8 mouse cellular contexts compared by ENCODE assay signal in the genomic region with DNA sequence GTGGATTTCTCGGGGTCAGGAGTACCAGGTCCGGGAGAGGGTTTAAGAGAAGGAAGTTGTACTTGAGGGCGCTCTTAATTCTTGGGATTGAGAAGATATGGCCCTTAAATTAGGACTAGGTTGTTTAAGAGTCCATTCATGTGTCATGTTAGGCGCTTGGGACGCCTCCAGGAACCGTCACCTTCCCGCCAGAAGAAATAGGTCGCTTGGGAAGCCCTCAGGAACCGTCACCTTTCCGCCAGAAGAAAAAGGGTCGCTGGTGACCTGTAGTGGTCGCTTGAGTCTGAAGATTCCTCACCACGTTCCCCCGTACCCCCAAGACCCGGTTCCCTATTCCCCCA. TPM values are rescaled to one million over a fixed set of nuclear protein-coding genes. Genes with fewer than 3 reads are reported as not detected.
DNase-seq lines count a peak whose midpoint lies in the region; ATAC-seq lines count a peak whose summit lies in the region.

No protein-coding gene starts in this region.

- under 1% methylated on average over 15 of the region's 15 CpGs for WGBS in heart, embryonic 11.5 days (ENCODE audit: insufficient replicate concordance)
- 1% methylated on average over 15 of the region's 15 CpGs for WGBS in forebrain, embryonic 14.5 days
- WGBS in limb, embryonic 10.5 days = under 1% methylated on average over 15 of the region's 15 CpGs
- WGBS in midbrain, embryonic 15.5 days = 1% methylated on average over 15 of the region's 15 CpGs

- peak overlapping the region; percentile 98 for H3K27ac ChIP-seq in heart, embryonic 11.5 days (ENCODE audit: low read depth, low read length)
- H3K27ac ChIP-seq in forebrain, embryonic 14.5 days (ENCODE audit: low read depth, low read length) = peak overlapping the region; percentile 96
- H3K27ac ChIP-seq in limb, embryonic 10.5 days = peak overlapping the region; percentile 100
- H3K27ac ChIP-seq in midbrain, embryonic 15.5 days = peak overlapping the region; percentile 99

- peak overlapping the region; percentile 84 for H3K4me2 ChIP-seq in heart, embryonic 11.5 days
- H3K4me2 ChIP-seq in forebrain, embryonic 14.5 days (ENCODE audit: low read length) = peak overlapping the region; percentile 67
- peak overlapping the region; percentile 58 for H3K4me2 ChIP-seq in midbrain, embryonic 15.5 days

- no peak for ATAC-seq in heart, embryonic 11.5 days (replicated peaks; ENCODE audit: insufficient number of reproducible peaks, low FRiP score, low TSS enrichment)
- ATAC-seq in forebrain, embryonic 14.5 days = no peak
- no peak for ATAC-seq in midbrain, embryonic 15.5 days (replicated peaks)
- no peak for ATAC-seq in megakaryocyte progenitor cell, adult 5-6 weeks (replicated peaks; ENCODE audit: poor library complexity)

- peaks cover 20% of the 10 kb centered on the region for H3K4me1 ChIP-seq in heart, embryonic 11.5 days (ENCODE audit: control insufficient read depth, insufficient read depth, low read length)
- H3K4me1 ChIP-seq in forebrain, embryonic 14.5 days (ENCODE audit: control insufficient read depth, insufficient read depth, low read length) = peaks cover 30% of the 10 kb centered on the region
- peaks cover 22% of the 10 kb centered on the region for H3K4me1 ChIP-seq in limb, embryonic 10.5 days
- peaks cover 35% of the 10 kb centered on the region for H3K4me1 ChIP-seq in midbrain, embryonic 15.5 days

- H3K9ac ChIP-seq in heart, embryonic 11.5 days (ENCODE audit: low read depth, low read length) = peak overlapping the region; percentile 99
- peak overlapping the region; percentile 100 for H3K9ac ChIP-seq in forebrain, embryonic 14.5 days (ENCODE audit: low read length)
- peak overlapping the region; percentile 61 for H3K9ac ChIP-seq in midbrain, embryonic 15.5 days

- H3K27me3 ChIP-seq in heart, embryonic 11.5 days (ENCODE audit: control insufficient read depth, insufficient read depth, low read length) = no peaks in the 10 kb centered on the region
- no peaks in the 10 kb centered on the region for H3K27me3 ChIP-seq in forebrain, embryonic 14.5 days (replicated peaks; ENCODE audit: control insufficient read depth, insufficient read depth, low read length)
- H3K27me3 ChIP-seq in limb, embryonic 10.5 days (ENCODE audit: low read depth, poor library complexity, severe bottlenecking) = no peaks in the 10 kb centered on the region
- H3K27me3 ChIP-seq in midbrain, embryonic 15.5 days (replicated peaks) = no peaks in the 10 kb centered on the region

- no peak for DNase-seq in heart, adult 9 months (ENCODE audit: low spot score in 2 of 2)
- peak; percentile 20 for DNase-seq in adrenal gland, adult 8-10 months
- peak; percentile 21 for DNase-seq in forebrain, embryonic 14.5 days (ENCODE audit: low spot score)
- peak; percentile 41 for DNase-seq in limb, embryonic 10.5 days (ENCODE audit: low spot score)
- no peak for DNase-seq in spleen, adult 18-20 months

- no peaks in the 10 kb centered on the region for H3K36me3 ChIP-seq in heart, embryonic 11.5 days (ENCODE audit: control insufficient read depth, insufficient read depth, low read length)
- peaks cover 5% of the 10 kb centered on the region for H3K36me3 ChIP-seq in forebrain, embryonic 14.5 days (ENCODE audit: control insufficient read depth, insufficient read depth, low read length)
- H3K36me3 ChIP-seq in limb, embryonic 10.5 days = peaks cover 10% of the 10 kb centered on the region
- H3K36me3 ChIP-seq in midbrain, embryonic 15.5 days (replicated peaks) = 0 out of 2 replicates have a peak, but pooled peaks cover 3% of the 10 kb centered on the region

- peak overlapping the region; percentile 95 for H3K4me3 ChIP-seq in heart, embryonic 11.5 days (ENCODE audit: low read depth, low read length)
- peak overlapping the region; percentile 94 for H3K4me3 ChIP-seq in forebrain, embryonic 14.5 days (ENCODE audit: low read depth, low read length)
- H3K4me3 ChIP-seq in limb, embryonic 10.5 days = peak overlapping the region; percentile 97
- H3K4me3 ChIP-seq in midbrain, embryonic 15.5 days = peak overlapping the region; percentile 90

- no peaks in the 10 kb centered on the region for H3K9me3 ChIP-seq in heart, embryonic 11.5 days (replicated peaks; ENCODE audit: control insufficient read depth, low read length)
- no peaks in the 10 kb centered on the region for H3K9me3 ChIP-seq in forebrain, embryonic 14.5 days (replicated peaks; ENCODE audit: control insufficient read depth, low read length)
- H3K9me3 ChIP-seq in limb, embryonic 10.5 days (replicated peaks) = no peaks in the 10 kb centered on the region
- H3K9me3 ChIP-seq in midbrain, embryonic 15.5 days = no peaks in the 10 kb centered on the region

RNA-seq across cellular contexts. Expression of a gene that starts 0.5 kb away (rescaled TPM):
- 123 and 132 TPM in 2 replicates for polyA plus RNA-seq in heart, embryonic 11.5 days (2014; fragmentation: Nextera tagmentation; extraction: Ambion mirVana)
- total RNA-seq in adrenal gland, adult 8-10 months (2022) = 10 to 100 TPM; 62.5 to 76.1 (median 70.7) TPM
- 92.3 and 94.3 TPM in 2 replicates for polyA plus RNA-seq in forebrain, embryonic 14.5 days (2014; fragmentation: Nextera tagmentation; extraction: Ambion mirVana)
- polyA plus RNA-seq in limb, embryonic 10.5 days (2016; fragmentation: Nextera tagmentation; extraction: Ambion mirVana) = 93.4 and 102 TPM in 2 replicates
- 63.8 and 67.4 TPM in 2 replicates for polyA plus RNA-seq in midbrain, embryonic 15.5 days (2015; fragmentation: Nextera tagmentation; extraction: Ambion mirVana)
- total RNA-seq in megakaryocyte progenitor cell, adult 5-6 weeks (2015) = 74.7 and 75.3 TPM in 2 replicates
- 87.4 and 88.7 TPM in 2 replicates for total RNA-seq in megakaryocyte progenitor cell, adult 5-6 weeks (2017)

RNA-seq across cellular contexts. Expression of a gene that starts 1.5 kb away (rescaled TPM):
- polyA plus RNA-seq in heart, embryonic 11.5 days (2014; fragmentation: Nextera tagmentation; extraction: Ambion mirVana) = 157 and 162 TPM in 2 replicates
- 100 to 1,000 TPM; 127 to 133 (median 131) TPM for total RNA-seq in adrenal gland, adult 8-10 months (2022)
- polyA plus RNA-seq in forebrain, embryonic 14.5 days (2014; fragmentation: Nextera tagmentation; extraction: Ambion mirVana) = 257 and 287 TPM in 2 replicates
- 170 and 214 TPM in 2 replicates for polyA plus RNA-seq in limb, embryonic 10.5 days (2016; fragmentation: Nextera tagmentation; extraction: Ambion mirVana)
- 167 and 179 TPM in 2 replicates for polyA plus RNA-seq in midbrain, embryonic 15.5 days (2015; fragmentation: Nextera tagmentation; extraction: Ambion mirVana)
- 92.8 and 111 TPM in 2 replicates for total RNA-seq in megakaryocyte progenitor cell, adult 5-6 weeks (2015)
- total RNA-seq in megakaryocyte progenitor cell, adult 5-6 weeks (2017) = 68.1 and 77.3 TPM in 2 replicates

RNA-seq across cellular contexts. Expression of a gene that starts 12.6 kb away (rescaled TPM):
- polyA plus RNA-seq in heart, embryonic 11.5 days (2014; fragmentation: Nextera tagmentation; extraction: Ambion mirVana) = 31.3 and 32.4 TPM in 2 replicates
- 10 to 100 TPM; 30.5 to 36.2 (median 31.8) TPM for total RNA-seq in adrenal gland, adult 8-10 months (2022)
- 32.6 and 35.4 TPM in 2 replicates for polyA plus RNA-seq in forebrain, embryonic 14.5 days (2014; fragmentation: Nextera tagmentation; extraction: Ambion mirVana)
- 70.8 and 81.3 TPM in 2 replicates for polyA plus RNA-seq in limb, embryonic 10.5 days (2016; fragmentation: Nextera tagmentation; extraction: Ambion mirVana)
- polyA plus RNA-seq in midbrain, embryonic 15.5 days (2015; fragmentation: Nextera tagmentation; extraction: Ambion mirVana) = 24.1 and 24.4 TPM in 2 replicates
- total RNA-seq in megakaryocyte progenitor cell, adult 5-6 weeks (2015) = 43.7 and 55.5 TPM in 2 replicates
- total RNA-seq in megakaryocyte progenitor cell, adult 5-6 weeks (2017) = 28.8 and 29.2 TPM in 2 replicates

RNA-seq across cellular contexts. Expression of a gene that starts 13.5 kb away (rescaled TPM):
- polyA plus RNA-seq in heart, embryonic 11.5 days (2014; fragmentation: Nextera tagmentation; extraction: Ambion mirVana) = 0.59 and 1.4 TPM in 2 replicates
- not detected for total RNA-seq in adrenal gland, adult 8-10 months (2022)
- polyA plus RNA-seq in forebrain, embryonic 14.5 days (2014; fragmentation: Nextera tagmentation; extraction: Ambion mirVana) = 0.86 and 2.3 TPM in 2 replicates
- 1.5 and 2.0 TPM in 2 replicates for polyA plus RNA-seq in limb, embryonic 10.5 days (2016; fragmentation: Nextera tagmentation; extraction: Ambion mirVana)
- 1.3 and 1.9 TPM in 2 replicates for polyA plus RNA-seq in midbrain, embryonic 15.5 days (2015; fragmentation: Nextera tagmentation; extraction: Ambion mirVana)
- 0.22 and 0.46 TPM in 2 replicates for total RNA-seq in megakaryocyte progenitor cell, adult 5-6 weeks (2015)
- total RNA-seq in megakaryocyte progenitor cell, adult 5-6 weeks (2017) = 0.37 and 0.71 TPM in 2 replicates

RNA-seq across cellular contexts. Expression of a gene that starts 43.9 kb away (rescaled TPM):
- polyA plus RNA-seq in heart, embryonic 11.5 days (2014; fragmentation: Nextera tagmentation; extraction: Ambion mirVana) = 11.1 and 13.3 TPM in 2 replicates
- total RNA-seq in adrenal gland, adult 8-10 months (2022) = 10 to 100 TPM; 46.9 to 74.2 (median 55.2) TPM
- 79.7 and 87.4 TPM in 2 replicates for polyA plus RNA-seq in forebrain, embryonic 14.5 days (2014; fragmentation: Nextera tagmentation; extraction: Ambion mirVana)
- 8.0 and 11.3 TPM in 2 replicates for polyA plus RNA-seq in limb, embryonic 10.5 days (2016; fragmentation: Nextera tagmentation; extraction: Ambion mirVana)
- 141 and 148 TPM in 2 replicates for polyA plus RNA-seq in midbrain, embryonic 15.5 days (2015; fragmentation: Nextera tagmentation; extraction: Ambion mirVana)
- total RNA-seq in megakaryocyte progenitor cell, adult 5-6 weeks (2015) = 0.30 TPM in 1 of 2 replicates, not detected in the other
- total RNA-seq in megakaryocyte progenitor cell, adult 5-6 weeks (2017) = not detected in 2 replicates

Comparison
In these comparisons a context has a peak if more than half of its experiments do, and no peak if none do; other contexts are left out.
1. DNase-seq: peak in adrenal gland, adult 8-10 months (single experiment), forebrain, embryonic 14.5 days (single experiment) and limb, embryonic 10.5 days (single experiment); none in heart, adult 9 months (0 of 2) and spleen, adult 18-20 months (0 of 2).
2. Peak in every context shown above with its lines, with median percentiles within 50 percentile points of each other: H3K27ac ChIP-seq, H3K4me2 ChIP-seq, H3K4me3 ChIP-seq and H3K9ac ChIP-seq.